Mouse (Mus musculus) gastrocnemius, postnatal 10 days (tissue): ENCODE results near the gene Fbrsl1. TPM values are rescaled to one million over a fixed set of nuclear protein-coding genes. Genes with fewer than 3 reads are reported as not detected.

ENCODE experiments used
- DNase-seq: peaks from one replicate; pipeline ENCODE4 v3.0.0; 2021; ENCODE audit warnings: mixed read lengths
- total RNA-seq, 2 experiments: library from RNA; stranded (reverse); gene quantifications; 2 replicates each; pipeline ENCODE4 v1.2.3; 2021

Fbrsl1 gene
- total RNA-seq, 2 experiments from 2014 or later = 33.5 to 37.7 TPM

GRCm38 (mm10) chr5:110413018-110413417 is 35.3 kb downstream of the Fbrsl1 start:
- DNase-seq = no peak

GRCm38 (mm10) chr5:110410386-110410785 is 37.9 kb downstream of the Fbrsl1 start:
- DNase-seq = no peak

GRCm38 (mm10) chr5:110408967-110409366 is 39.3 kb downstream of the Fbrsl1 start:
- no peak for DNase-seq

GRCm38 (mm10) chr5:110406065-110406714 is 42.1 kb downstream of the Fbrsl1 start:
- DNase-seq = no peak

GRCm38 (mm10) chr5:110403931-110404330 is 44.4 kb downstream of the Fbrsl1 start:
- DNase-seq = no peak

- DNase-seq = no peak
Observed at GRCm38 (mm10) chr5:110402557-110402956, 45.7 kb downstream of the Fbrsl1 start.

- DNase-seq = no peak
Observed at GRCm38 (mm10) chr5:110401101-110401500, 47.2 kb downstream of the Fbrsl1 start.

GRCm38 (mm10) chr5:110395006-110395661 is 53.2 kb downstream of the Fbrsl1 start:
- DNase-seq = no peak

GRCm38 (mm10) chr5:110392727-110393126 is 55.6 kb downstream of the Fbrsl1 start:
- DNase-seq = no peak

- no peak for DNase-seq
Observed at GRCm38 (mm10) chr5:110390631-110391030, 57.7 kb downstream of the Fbrsl1 start.

- DNase-seq = no peak
Observed at GRCm38 (mm10) chr5:110387332-110387731, 61.0 kb downstream of the Fbrsl1 start.

GRCm38 (mm10) chr5:110386371-110387330 is 61.7 kb downstream of the Fbrsl1 start:
- peak; percentile 73 for DNase-seq

- no peak for DNase-seq
Observed at GRCm38 (mm10) chr5:110385263-110385662, 63.0 kb downstream of the Fbrsl1 start.

GRCm38 (mm10) chr5:110384491-110384890 is 63.8 kb downstream of the Fbrsl1 start:
- no peak for DNase-seq

- no peak for DNase-seq
Observed at GRCm38 (mm10) chr5:110379823-110380222, 68.5 kb downstream of the Fbrsl1 start.

GRCm38 (mm10) chr5:110379086-110379485 is 69.2 kb downstream of the Fbrsl1 start:
- no peak for DNase-seq

- DNase-seq = no peak
Observed at GRCm38 (mm10) chr5:110378181-110378583, 70.1 kb downstream of the Fbrsl1 start.

GRCm38 (mm10) chr5:110376802-110377433 is 71.4 kb downstream of the Fbrsl1 start:
- peak; percentile 79 for DNase-seq

- DNase-seq = no peak
Observed at GRCm38 (mm10) chr5:110363822-110364545, 84.3 kb downstream of the Fbrsl1 start.

- peak; percentile 89 for DNase-seq
Observed at GRCm38 (mm10) chr5:110363179-110363821, 85.0 kb downstream of the Fbrsl1 start.

- DNase-seq = no peak
Observed at GRCm38 (mm10) chr5:110362813-110363178, 85.5 kb downstream of the Fbrsl1 start.
